Mouse (Mus musculus) embryonic facial prominence, embryonic 15.5 days (tissue): ENCODE measurements around the gene Setd1a. TPM values are rescaled to one million over a fixed set of nuclear protein-coding genes. Genes with fewer than 3 reads are reported as not detected.
"Not testable (repeated sequence)": the region's sequence is repeated elsewhere in the genome, so short reads cannot be mapped to it uniquely, and the experiment has no call there.

Experiments used
- ATAC-seq: fragments of 200-750 bp; cut with Nextera tagmentation; 2 replicates; pipeline ENCODE4 v1.8.0; 2017; ENCODE audit warnings: low read depth, moderate TSS enrichment; ENCODE audit not compliant: insufficient number of reproducible peaks, low FRiP score, low TSS enrichment
- H3K27ac ChIP-seq: fragments of 300-500 bp; sonication (generic); replicated peaks from 2 replicates; pipeline ENCODE4 v1.5.1; 2015; ENCODE audit warnings: mild to moderate bottlenecking, inconsistent platforms
- H3K27me3 ChIP-seq: fragments of 300-500 bp; sonication (generic); 2 replicates; pipeline ENCODE4 v1.6.1; 2015; ENCODE audit warnings: inconsistent platforms
- H3K36me3 ChIP-seq: fragments of 300-500 bp; sonication (generic); 2 replicates; pipeline ENCODE4 v1.6.1; 2015; ENCODE audit warnings: mild to moderate bottlenecking, inconsistent platforms
- H3K4me1 ChIP-seq: fragments of 300-500 bp; sonication (generic); 2 replicates; pipeline ENCODE4 v1.6.1; 2015; ENCODE audit warnings: inconsistent platforms
- H3K4me2 ChIP-seq: fragments of 300-500 bp; sonication (generic); replicated peaks from 2 replicates; pipeline ENCODE4 v1.6.1; 2015; ENCODE audit warnings: mild to moderate bottlenecking, inconsistent platforms
- H3K4me3 ChIP-seq: fragments of 300-500 bp; sonication (generic); replicated peaks from 2 replicates; pipeline ENCODE4 v1.5.1; 2015; ENCODE audit warnings: mild to moderate bottlenecking, inconsistent platforms
- H3K9ac ChIP-seq: fragments of 300-500 bp; sonication (generic); 2 replicates; pipeline ENCODE4 v1.6.1; 2015; ENCODE audit warnings: inconsistent platforms
- H3K9me3 ChIP-seq: fragments of 300-500 bp; sonication (generic); replicated peaks from 2 replicates; pipeline ENCODE4 v1.6.1; 2016; ENCODE audit warnings: inconsistent platforms
- WGBS: fragments of 180-500 bp; shearing (Covaris S2); methylation state at CpG from one replicate; pipeline ENCODE4 v1.1.7; 2015; 5-methylcytosine and 5-hydroxymethylcytosine counted together
- polyA plus RNA-seq: library from polyadenylated mRNA; unstranded; fragments of >200 nt; fragmentation: Nextera tagmentation; extraction: Ambion mirVana; gene quantifications from 2 replicates; pipeline ENCODE4 v1.2.1, GENCODE M21; 2015

Setd1a gene
- polyA plus RNA-seq, result 26.3 and 27.0 TPM in 2 replicates

GRCm38 (mm10) chr7:127776426-127776825 lies at the start of gene Setd1a:
Gene Setd1a (plus strand): TSS chr7:127776670.
- H3K4me3 ChIP-seq, result peak within 1 kb of the TSS; percentile 87
- peak within 1 kb of the TSS; percentile 99 for H3K27ac ChIP-seq
- peak within 1 kb of the TSS; percentile 79 for H3K4me2 ChIP-seq
- ATAC-seq, result peak; percentile 78
- H3K36me3 ChIP-seq, result peaks cover 25% of the 10 kb centered on the region
- under 1% methylated on average over 23 of the region's 23 CpGs for WGBS
- peak within 1 kb of the TSS; percentile 83 for H3K9ac ChIP-seq
- H3K27me3 ChIP-seq, result no peaks in the 10 kb centered on the region
- peaks cover 26% of the 10 kb centered on the region for H3K4me1 ChIP-seq
- no peaks in the 10 kb centered on the region for H3K9me3 ChIP-seq

- Histone ChIP-seq H3K36me3 (no peaks in the 10 kb centered on the region), H3K27me3 (no peaks in the 10 kb centered on the region), H3K9me3 (no peaks in the 10 kb centered on the region), H3K4me2 (no peak overlapping the region), H3K9ac (no peak overlapping the region), H3K27ac (no peak overlapping the region), H3K4me1 (no peaks in the 10 kb centered on the region), H3K4me3 (no peak overlapping the region)
- ATAC-seq, result no peak
- 80% methylated on average over 7 of the region's 7 CpGs for WGBS
Observed at GRCm38 (mm10) chr7:127727898-127728297, 48.6 kb upstream of the Setd1a start.

- H3K27ac ChIP-seq, result no peak overlapping the region
- H3K36me3 ChIP-seq, result no peaks in the 10 kb centered on the region
- no peaks in the 10 kb centered on the region for H3K27me3 ChIP-seq
- H3K4me1 ChIP-seq, result no peaks in the 10 kb centered on the region
- no peak overlapping the region for H3K4me3 ChIP-seq
- WGBS, result 61% methylated on average over 4 of the region's 4 CpGs
- H3K9me3 ChIP-seq, result no peaks in the 10 kb centered on the region
- no peak overlapping the region for H3K9ac ChIP-seq
- H3K4me2 ChIP-seq, result no peak overlapping the region
- ATAC-seq, result no peak
Observed at GRCm38 (mm10) chr7:127730170-127730569, 46.3 kb upstream of the Setd1a start.

GRCm38 (mm10) chr7:127732066-127732465 lies 44.4 kb upstream of the Setd1a start, which contains the start of gene Ctf2:
Gene Ctf2 (minus strand): TSS chr7:127732166.
- H3K4me3 ChIP-seq, H3K36me3 ChIP-seq, H3K27ac ChIP-seq, H3K9me3 ChIP-seq, H3K9ac ChIP-seq, H3K4me2 ChIP-seq, H3K4me1 ChIP-seq, ATAC-seq, H3K27me3 ChIP-seq: not testable (repeated sequence)
- no CpG with 5 or more reads among the region's 5 CpGs for whole genome bisulfite sequencing

GRCm38 (mm10) chr7:127744366-127745045 lies 32.0 kb upstream of the Setd1a start, which contains the start of gene Fbxl19:
Gene Fbxl19 (plus strand): TSS chr7:127744543.
- Histone ChIP-seq H3K36me3 (peaks cover 15% of the 10 kb centered on the region), H3K9ac (peak within 1 kb of the TSS; percentile 21; the same call in 1 of the 2 replicates), H3K4me1 (peaks cover 21% of the 10 kb centered on the region), H3K4me3 (peak within 1 kb of the TSS; percentile 77), H3K4me2 (peak within 1 kb of the TSS; percentile 89), H3K27ac (peak within 1 kb of the TSS; percentile 93), H3K27me3 (no peaks in the 10 kb centered on the region), H3K9me3 (no peaks in the 10 kb centered on the region)
- under 1% methylated on average over 26 of the region's 26 CpGs for WGBS
- no peak for ATAC-seq

GRCm38 (mm10) chr7:127745251-127745651 lies 31.2 kb upstream of the Setd1a start:
- H3K27ac ChIP-seq, result peak overlapping the region; percentile 93
- H3K36me3 ChIP-seq, result peaks cover 23% of the 10 kb centered on the region
- WGBS, result under 1% methylated on average over 19 of the region's 19 CpGs
- peak overlapping the region; percentile 77 for H3K4me3 ChIP-seq
- H3K9me3 ChIP-seq, result no peaks in the 10 kb centered on the region
- peak; percentile 86 for ATAC-seq
- H3K9ac ChIP-seq, result peak overlapping the region; percentile 33
- peaks cover 21% of the 10 kb centered on the region for H3K4me1 ChIP-seq
- no peaks in the 10 kb centered on the region for H3K27me3 ChIP-seq
- peak overlapping the region; percentile 89 for H3K4me2 ChIP-seq

GRCm38 (mm10) chr7:127745652-127746493 lies 30.6 kb upstream of the Setd1a start:
- Histone ChIP-seq H3K27me3 (no peaks in the 10 kb centered on the region), H3K4me2 (peak overlapping the region; percentile 89)
- WGBS, result under 1% methylated on average over 39 of the region's 39 CpGs

GRCm38 (mm10) chr7:127746494-127747491 lies 29.7 kb upstream of the Setd1a start:
- peak overlapping the region; percentile 77 for H3K4me3 ChIP-seq
- H3K27ac ChIP-seq, result peak overlapping the region; percentile 93
- no peaks in the 10 kb centered on the region for H3K27me3 ChIP-seq
- peak overlapping the region; percentile 74 for H3K9ac ChIP-seq
- ATAC-seq, result 0 out of 2 replicates have a peak, but pooled peaks have one; percentile 0
- H3K9me3 ChIP-seq, result no peaks in the 10 kb centered on the region
- peaks cover 21% of the 10 kb centered on the region for H3K4me1 ChIP-seq
- WGBS, result under 1% methylated on average over 45 of the region's 62 CpGs
- peak overlapping the region; percentile 89 for H3K4me2 ChIP-seq
- H3K36me3 ChIP-seq, result peaks cover 38% of the 10 kb centered on the region

More at GRCm38 (mm10) chr7:127745652-127746493, 30.6 kb upstream of the Setd1a start:
- Histone ChIP-seq H3K9me3 (no peaks in the 10 kb centered on the region), H3K36me3 (peaks cover 29% of the 10 kb centered on the region), H3K9ac (peak overlapping the region; percentile 74), H3K4me1 (peaks cover 21% of the 10 kb centered on the region), H3K4me3 (peak overlapping the region; percentile 77), H3K27ac (peak overlapping the region; percentile 93)
- ATAC-seq, result peak; percentile 91

- H3K9me3 ChIP-seq, result no peaks in the 10 kb centered on the region
- H3K27me3 ChIP-seq, result no peaks in the 10 kb centered on the region
- H3K4me3 ChIP-seq, result peak overlapping the region; percentile 77
- H3K4me2 ChIP-seq, result peak overlapping the region; percentile 89
- no peak for ATAC-seq
- peaks cover 47% of the 10 kb centered on the region for H3K36me3 ChIP-seq
- H3K9ac ChIP-seq, result peak overlapping the region; percentile 74; the same call in 1 of the 2 replicates
- H3K27ac ChIP-seq, result peak overlapping the region; percentile 93
- H3K4me1 ChIP-seq, result peaks cover 22% of the 10 kb centered on the region
- WGBS, result 29% methylated on average over 6 of the region's 6 CpGs
Observed at GRCm38 (mm10) chr7:127747559-127748234, 28.8 kb upstream of the Setd1a start.

- no peaks in the 10 kb centered on the region for H3K9me3 ChIP-seq
- no peaks in the 10 kb centered on the region for H3K27me3 ChIP-seq
- peaks cover 52% of the 10 kb centered on the region for H3K36me3 ChIP-seq
- 93% methylated on average over 28 of the region's 28 CpGs for WGBS
- no peak for ATAC-seq
- no peak overlapping the region for H3K4me2 ChIP-seq
- H3K4me3 ChIP-seq, result peak overlapping the region; percentile 77
- no peak overlapping the region for H3K9ac ChIP-seq
- H3K4me1 ChIP-seq, result peaks cover 27% of the 10 kb centered on the region
- H3K27ac ChIP-seq, result no peak overlapping the region; the same call in 1 of the 2 replicates
Observed at GRCm38 (mm10) chr7:127748235-127748560, 28.3 kb upstream of the Setd1a start.
